Mouse (Mus musculus) skeletal muscle tissue, adult 2 months (tissue): ENCODE measurements around the gene Ece1.
A peak's percentile ranks its signal among the peaks of the same experiment; 100 is the strongest.

Experiments used
- DNase-seq: peaks from one replicate; pipeline ENCODE4 v3.0.0-alpha.2; 2012; ENCODE audit warnings: low read depth, low spot score

Ece1 gene

DNA sequence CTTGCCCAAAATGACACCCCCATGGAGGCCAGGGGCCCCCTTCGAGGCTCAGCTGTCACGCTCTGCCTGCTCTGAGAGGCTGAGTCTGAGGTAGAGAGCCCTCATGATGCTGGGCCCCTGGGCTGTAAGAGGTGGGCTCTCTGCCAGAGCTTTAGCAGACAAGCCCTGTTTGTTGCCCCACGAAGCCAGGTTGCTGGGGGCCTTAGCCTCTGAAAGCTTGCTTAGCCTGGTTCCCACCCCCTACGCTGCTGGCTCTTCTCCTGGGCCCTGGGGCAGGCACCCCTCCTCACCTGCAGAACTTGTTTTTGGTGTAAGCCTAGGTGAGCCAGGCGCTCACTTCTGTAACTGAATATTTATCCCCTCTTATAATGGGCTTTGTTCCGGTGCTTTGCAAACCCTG lies 55.6 kb downstream of the Ece1 start:
- no peak for DNase-seq

DNA sequence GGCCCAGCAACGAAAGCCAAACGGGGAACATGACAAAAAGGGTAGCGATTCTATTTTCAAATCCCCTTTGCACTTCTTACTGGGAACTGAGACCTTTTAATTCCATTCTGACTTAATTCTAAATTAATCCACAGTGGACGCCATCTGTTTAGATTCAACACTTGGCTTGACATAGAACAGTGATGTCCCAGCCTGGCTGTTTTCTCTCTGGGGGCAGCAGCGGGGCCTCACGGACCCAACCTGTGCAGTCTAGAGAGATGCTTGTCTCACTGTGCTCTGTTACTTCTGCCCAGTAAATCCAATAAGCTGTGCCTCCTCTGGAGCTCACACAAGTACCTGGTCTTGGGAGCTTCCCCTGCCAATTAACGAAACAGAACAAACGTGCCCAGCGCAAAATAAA lies 56.5 kb downstream of the Ece1 start:
- no peak for DNase-seq

DNA sequence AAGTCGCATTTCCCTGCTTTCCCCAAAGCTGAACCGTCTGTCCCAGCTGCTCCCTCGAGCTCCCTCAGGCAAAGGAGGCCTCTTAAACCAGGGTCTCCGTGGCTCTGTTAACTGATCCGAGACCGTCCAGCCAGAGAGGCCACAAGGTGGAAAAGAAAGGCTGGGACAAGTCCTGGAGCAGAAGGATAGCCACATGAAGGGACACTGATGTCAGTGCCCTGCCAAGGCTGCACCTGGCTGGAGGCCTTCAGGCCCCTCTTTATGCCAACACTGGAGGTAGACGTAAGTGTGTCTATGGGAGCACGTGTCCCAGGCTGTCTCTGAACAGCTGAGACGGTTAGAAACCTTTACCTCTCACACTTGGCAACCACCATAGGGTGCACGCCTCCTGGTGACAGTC lies 57.1 kb downstream of the Ece1 start:
- DNase-seq, result no peak

DNA sequence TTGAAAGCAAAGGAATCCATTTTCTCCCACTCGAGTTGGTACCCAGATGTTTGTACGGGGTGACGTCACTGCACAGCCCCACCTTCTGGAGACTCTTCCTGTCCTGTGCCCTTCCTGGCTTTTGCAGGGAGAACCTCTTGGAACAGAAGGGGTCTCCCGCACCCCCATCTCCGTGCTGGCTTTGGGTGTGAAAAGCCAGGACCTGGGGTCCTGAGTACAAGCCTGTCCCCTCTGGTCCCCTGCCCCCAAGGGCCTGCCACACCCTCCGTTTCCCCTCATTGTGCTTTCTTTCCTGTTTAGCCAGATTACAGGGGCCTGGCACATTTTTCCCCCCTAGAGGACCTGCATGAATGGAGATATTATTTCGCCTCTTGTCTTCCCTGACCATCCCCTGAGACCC lies 58.0 kb downstream of the Ece1 start:
- DNase-seq, result no peak

DNA sequence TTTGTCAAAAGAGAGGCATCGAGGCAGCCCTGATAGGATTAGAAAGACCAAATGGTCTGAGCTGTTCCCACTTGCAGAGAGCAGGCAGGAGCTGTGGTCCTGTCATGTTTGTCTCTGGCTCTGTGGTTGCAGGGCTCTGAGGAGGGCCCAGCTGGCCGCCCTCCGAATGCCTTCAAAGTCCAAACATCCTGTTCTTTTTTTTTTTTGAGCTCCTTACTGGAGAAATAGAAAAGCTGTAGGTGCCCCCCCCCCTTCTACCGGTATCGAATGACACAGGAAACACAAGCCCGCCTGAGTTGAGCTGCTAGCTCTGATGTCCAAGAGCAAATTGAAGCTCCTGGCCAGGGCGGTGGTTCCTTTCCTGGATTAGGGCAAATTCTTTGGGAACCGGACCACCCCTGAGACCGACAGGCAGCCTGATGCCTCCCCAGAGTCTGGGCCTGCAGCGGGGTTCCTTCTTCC lies 58.5 kb downstream of the Ece1 start:
- DNase-seq, result no peak

DNA sequence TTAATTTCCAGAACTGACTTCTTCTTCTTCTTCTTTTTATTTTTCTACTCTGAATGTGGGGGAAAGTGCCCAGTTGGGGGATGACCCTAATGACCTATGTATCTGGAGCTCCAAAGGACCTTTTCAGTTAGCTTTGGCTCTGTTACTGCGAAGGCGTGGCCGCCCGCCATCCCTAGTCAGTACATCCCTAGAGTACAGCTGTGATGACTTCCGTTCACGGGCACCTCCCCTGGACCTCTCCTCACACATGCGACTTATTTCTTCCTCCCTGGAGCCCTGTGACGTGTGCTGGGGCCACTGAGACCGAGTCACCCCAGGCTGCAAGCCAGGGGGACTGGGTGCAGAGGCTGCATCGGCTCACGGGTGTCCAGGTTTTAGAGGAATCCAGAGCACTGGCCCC lies 59.5 kb downstream of the Ece1 start:
- no peak for DNase-seq

DNA sequence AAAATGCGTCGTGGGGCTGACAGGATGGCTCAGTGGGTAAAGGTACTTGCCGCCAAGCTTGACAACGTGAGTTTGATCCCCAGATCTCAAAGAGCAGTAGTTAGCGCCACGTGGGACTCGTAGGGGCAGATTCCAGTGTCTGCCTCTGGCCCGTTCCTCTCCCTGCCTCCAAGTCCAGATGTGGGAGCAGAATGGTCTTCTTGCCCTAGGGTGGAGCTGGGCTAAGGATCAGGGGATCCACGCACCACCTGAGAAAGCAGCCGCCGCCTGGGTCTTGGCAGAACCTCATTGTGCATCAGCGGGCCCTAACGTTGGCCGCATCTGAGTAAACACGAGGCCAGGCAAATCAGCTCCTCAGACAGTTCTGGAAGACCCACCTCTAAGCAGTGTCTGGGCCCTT lies 61.0 kb downstream of the Ece1 start:
- DNase-seq, result no peak

DNA sequence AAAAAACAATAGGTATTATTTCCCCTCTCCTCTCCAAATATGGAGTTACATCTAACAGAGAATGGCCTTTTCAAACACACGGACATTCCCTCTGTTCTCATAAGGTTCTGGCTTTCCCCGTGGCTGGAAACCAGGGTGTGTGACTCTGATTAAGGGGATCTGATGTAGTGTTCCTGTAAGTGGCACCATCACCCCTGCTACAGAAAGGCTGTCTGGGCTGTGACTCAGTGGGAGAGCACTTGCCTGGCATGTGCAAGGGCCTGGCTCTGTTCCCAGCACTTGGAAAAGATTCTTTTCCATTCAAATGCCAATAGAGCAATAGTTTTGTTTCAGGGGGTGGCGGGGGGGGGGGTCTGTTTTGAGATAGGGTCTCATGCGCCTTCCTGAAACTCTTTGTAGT lies 63.1 kb downstream of the Ece1 start:
- DNase-seq, result no peak

DNA sequence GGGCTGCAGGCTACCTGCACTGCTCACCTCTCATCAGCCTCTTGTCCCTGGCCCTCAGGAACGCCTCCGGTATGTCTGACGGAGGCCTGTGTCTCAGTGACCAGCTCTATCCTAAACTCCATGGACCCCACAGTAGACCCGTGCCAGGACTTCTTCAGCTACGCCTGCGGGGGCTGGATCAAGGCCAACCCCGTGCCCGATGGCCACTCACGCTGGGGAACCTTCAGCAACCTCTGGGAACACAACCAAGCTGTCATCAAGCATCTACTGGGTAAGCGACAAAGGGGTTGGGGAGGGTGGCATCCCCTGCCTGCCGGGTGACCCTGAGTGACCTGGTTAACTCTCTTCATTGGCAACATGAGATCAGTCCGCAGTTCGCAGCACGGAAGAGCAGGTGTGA lies 64.1 kb downstream of the Ece1 start:
- no peak for DNase-seq

DNA sequence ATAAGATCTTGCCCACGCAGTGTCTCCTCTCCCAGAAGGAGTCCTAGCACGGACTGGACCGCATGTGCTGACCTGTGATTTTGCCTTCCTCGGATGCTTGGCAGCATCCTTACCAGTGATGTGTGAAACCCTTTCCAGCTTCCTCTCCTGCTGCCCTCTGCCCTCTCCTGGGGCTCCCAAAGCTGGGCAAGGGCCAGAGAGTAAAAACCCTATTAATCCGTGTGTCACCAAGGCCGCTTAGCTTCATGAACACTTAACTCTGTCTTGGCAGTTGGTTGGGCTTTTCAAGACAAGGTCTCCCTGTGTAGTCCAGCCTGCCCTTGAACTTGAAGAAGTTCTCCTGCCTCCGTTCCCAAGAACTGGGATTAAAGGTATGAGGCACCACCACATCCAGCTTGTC lies 65.1 kb downstream of the Ece1 start:
- no peak for DNase-seq

DNA sequence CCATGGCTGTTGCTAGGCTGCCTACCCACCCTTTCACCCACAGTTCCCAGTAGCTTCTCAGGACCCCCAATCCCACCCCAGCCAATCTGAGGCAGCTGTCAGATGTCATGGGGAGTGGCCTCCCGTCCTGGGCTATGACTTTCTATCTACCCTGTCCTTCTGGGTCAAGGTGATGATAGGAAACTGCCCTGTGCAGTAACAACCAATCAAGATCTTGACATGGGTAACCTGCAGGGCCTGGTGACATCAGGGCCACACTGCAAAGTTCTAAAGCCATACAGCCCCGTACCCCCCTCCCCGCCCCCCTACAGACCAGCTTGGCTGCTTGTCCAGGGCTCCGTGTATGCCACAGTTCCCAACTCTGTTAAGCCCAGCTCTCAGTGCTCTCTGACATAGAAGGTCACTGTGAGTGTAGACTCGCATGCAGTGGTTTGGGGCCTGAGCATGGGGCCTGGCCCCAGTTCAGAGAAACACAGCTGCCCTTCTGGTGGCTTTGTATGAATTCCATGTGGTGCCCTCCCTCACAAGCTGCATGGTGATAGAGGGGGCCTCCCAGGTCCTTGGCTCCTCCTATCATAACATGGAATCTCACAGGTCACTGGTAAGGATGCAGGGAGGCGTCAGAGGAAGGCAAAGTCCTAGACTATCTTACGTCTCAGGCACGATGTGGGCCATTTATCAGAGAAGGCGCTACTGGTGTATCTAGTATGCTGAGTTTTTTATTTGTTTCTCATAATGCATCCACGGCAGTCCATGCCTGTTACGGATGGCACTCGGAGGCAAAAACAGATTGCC lies 65.9 kb downstream of the Ece1 start:
- no peak for DNase-seq

DNA sequence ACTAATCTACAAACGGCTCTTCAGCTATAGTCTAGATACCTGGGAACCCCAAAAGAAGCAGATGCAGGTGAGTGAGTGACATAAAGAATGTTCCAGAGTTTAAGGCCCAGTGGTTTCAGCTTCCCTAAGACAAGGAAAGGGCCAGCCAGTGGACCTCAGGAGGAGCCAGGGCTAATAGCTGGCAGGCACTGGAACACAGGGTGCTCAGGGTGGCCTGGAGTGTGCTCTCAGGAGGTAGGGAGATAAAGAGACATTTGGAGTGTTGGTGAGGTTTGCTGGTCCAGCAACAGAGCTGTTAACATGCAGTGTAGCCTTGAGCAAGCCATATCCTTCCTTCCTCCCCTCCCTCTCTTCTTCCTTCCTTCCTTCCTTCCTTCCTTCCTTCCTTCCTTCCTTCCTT lies 66.8 kb downstream of the Ece1 start:
- no peak for DNase-seq

DNA sequence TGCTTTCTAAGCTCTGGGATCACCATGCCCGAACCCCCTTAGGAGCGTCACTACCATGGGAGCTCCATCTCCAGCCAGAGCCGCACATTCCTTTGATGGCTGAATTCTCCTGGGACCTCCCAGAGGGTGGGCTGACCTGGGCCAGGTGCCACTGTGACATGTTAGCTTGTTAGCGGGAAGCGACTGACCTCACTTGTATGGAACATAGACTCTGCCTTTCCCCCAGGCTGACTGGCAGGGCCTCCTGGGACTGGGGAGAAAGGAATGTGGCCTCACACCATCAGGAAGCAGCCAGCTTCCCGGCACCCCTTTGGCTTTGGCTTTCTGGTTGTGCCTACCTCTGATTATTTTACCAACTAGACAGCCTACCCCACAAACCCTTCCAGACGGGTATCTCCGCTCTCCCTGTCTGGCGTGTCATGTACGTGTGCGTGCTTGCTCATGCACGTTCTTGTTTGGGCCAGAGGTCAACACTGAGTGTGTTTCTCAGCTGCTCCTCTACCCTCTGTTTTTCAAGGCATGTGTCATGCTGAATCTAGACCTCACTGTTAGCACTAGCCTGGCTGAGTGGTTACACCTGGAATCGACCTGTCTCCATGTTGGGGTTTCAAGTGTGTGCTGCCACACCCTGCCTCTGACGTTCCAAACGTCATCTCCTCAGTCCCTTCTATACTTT lies 67.4 kb downstream of the Ece1 start:
- no peak for DNase-seq

DNA sequence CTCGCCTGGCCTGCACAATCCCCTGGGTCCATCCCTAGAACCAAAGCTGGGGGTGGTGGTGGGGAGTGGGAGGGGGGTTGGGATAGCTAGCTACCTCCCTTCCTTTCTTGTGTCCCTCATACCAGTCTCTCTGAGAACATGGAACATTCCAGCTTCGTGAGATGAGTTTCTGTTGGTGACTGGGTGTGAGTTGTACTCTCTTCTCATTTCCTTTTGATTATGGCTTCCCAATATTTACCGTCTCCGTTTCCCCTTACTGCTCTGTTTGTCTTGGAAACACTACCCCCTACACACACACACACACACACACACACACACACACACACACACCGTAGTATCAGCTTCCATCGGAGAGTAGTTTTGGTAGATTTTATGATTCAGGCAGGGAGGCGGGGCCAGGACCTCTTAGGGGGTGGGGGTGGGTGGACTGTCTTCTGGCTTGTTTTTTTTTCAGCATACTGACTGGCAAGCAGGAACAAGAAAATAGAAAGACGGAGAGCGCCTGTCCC lies 68.5 kb downstream of the Ece1 start:
- no peak for DNase-seq

DNA sequence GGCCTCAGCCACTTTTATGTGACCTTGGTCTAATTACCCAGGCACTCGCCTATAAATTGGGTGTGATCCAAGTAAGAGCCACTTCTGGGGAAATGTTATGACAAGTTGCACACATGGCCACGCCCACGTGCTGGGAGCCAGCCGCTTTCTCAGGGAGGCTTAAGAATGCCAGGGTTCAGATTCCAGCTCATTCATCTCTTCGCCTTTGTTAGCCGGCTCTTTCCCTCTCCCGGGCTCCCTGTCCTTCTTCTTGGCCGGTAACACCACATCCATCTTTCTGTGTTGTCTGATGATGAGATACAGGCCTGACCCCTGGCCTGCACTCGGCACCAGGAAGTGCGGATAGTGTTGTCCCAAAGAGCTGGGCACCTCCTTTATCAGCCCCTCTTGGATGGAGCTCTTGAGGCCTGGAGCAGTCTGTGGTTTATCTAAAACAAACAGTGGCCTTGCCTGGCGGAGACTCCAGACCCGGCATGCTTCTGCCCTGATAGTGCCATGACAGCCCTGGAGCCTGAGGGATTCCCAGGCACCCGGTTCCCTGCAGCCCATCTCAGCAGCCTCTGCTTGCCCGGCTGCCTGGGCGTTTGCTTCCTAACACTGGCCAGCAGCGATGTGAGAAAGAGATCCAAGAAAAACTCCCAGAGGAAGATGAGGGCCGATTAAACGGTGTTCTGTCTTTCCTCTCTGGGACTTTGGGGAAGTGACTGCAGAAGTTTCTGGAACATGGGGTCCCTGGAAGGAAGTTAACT lies 69.1 kb downstream of the Ece1 start:
- peak; percentile 77 for DNase-seq

DNA sequence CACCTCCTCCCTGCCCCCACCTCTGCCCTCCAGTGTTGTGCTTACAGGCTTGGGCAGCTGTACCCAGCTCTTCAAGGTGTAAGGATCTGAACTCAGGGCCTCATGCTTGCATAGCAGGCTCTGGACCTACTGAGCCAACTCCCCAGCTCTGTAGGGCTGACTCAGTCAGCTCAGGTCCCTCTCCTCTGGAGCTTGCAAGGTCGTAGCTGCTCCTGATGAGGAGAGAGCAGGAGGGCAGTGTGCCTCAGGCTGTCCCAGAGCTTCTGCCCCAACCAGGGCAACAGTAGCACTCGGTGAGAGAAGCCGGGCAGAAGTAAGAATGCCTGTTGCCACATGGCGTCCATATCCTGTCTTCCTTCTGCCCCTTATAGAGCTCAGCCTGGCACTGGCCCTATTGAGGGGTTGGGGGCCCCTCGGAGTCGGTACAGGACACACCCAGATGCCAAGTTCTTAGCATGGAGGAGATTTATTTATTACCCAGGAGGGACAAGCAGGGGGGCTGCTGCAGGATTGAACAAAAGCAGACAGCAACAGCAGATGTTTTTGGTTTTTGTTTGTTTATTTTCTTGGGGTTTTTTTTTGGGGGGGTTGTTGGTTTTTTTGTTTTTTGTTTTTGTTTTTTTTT lies 70.6 kb downstream of the Ece1 start:
- no peak for DNase-seq

DNA sequence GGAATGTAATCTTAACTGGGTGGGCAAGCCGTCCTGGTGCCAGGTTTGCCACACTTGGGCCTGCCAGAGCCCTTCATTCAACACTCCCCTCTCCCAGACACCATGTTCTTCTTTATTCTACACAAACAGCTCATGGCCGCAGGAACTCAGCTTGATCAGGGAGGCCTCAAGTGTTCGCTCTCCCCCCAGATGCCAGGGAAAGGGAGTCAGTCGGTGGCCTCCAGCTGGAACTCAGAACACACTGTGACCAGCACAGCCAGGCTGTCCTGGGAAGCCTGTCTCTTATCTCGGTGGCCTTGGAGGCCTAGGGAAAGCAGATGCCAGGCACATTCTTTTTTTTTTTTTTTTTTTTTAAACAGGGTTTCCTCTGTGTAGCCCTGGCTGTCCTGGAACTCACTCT lies 71.3 kb downstream of the Ece1 start:
- no peak for DNase-seq

DNA sequence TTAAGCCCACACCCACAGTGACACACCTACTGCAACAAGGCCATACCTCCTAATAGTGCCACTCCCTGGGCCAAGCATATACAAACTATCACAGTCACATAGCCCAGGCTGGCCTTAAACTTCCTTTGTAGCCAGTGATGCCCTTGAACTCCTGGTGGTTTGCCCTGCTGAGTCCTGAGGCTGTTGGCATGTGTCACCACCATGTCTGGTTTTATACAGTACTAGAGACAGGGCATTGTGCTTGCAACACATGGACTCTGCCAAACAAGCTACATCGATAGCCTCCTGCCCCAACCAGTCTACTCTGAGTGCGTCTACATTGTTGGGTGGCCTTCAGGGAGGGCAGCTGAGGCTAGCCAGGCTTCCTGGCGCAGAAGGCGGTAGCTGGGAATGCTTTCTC lies 74.1 kb downstream of the Ece1 start:
- DNase-seq, result no peak

DNA sequence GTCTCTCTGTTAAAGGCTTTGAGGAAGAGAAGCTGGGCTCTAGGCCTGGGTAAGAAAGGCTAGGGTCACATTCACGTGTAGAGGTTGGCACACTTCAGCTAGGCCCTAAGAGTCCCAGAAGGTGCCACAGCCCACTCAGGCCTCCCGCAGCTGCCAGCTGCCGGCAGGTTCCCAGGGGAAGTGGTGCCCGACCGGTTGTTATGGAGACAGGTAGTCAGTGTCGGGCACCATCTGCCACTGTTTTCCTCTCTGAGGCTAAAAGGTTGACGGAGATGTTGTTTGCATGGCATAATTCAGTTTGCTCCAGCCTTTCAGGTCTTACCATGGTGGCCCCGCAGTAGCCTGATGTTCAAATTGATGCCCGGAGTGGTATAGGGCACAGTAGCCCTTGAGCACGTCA lies 78.0 kb downstream of the Ece1 start:
- no peak for DNase-seq

DNA sequence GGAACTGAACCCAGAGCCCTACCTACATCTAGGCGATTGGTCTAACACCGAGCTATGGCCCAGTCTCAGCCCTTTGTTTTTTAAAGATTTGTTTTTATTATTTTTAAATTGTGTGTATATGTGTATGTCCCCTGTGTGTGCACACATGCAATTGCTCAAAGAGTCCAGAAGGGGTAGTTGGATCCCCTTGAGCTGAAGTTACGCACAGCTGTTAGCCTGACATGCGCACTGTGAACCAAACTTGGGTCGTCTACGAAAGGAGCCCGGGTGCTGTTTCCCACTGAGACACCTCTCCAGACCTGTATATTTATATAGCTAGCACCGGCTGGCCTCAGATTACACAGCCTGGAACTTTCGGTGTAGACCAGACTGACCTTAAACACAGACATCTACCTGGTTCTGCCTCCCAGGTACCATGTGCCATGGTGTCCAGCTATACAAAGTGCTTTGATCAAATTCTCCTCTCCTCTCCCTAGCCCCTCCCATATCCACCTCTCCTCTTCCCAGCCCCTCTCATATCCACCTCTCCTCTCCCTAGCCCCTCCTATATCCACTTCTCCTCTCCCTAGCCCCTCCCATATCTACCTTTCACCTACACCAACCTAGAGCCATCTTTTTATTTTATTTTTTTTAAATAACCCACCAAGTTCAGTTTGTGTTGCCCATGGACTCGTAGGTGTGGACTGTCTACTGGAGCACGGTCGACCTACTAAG lies 79.3 kb downstream of the Ece1 start:
- DNase-seq, result no peak
